9 mouse cellular contexts compared by ENCODE assay signal in genomic region chr4:40182651-40183320, GRCm38 (mm10). TPM values are rescaled to one million over a fixed set of nuclear protein-coding genes. Genes with fewer than 3 reads are reported as not detected.
DNase-seq lines count a peak whose midpoint lies in the region; ATAC-seq and TF ChIP-seq lines count a peak whose summit lies in the region.
"Had no signal": no experiment of that assay in that cellular context is flagged by ENCODE, and none has a peak within 500 bp of the region (broad histone marks: within the 10 kb centered on the region; RNA-seq: fewer than 3 reads in every experiment).

No protein-coding gene starts in this region.

- no peak overlapping the region for H3K27ac ChIP-seq in forebrain, embryonic 10.5 days
- no peak overlapping the region for H3K27ac ChIP-seq in hindbrain, embryonic 16.5 days (ENCODE audit: low read depth, low read length)

- peak; percentile 55 for DNase-seq in MEL-GATA-1-ER (ENCODE audit: extremely low read depth, low read depth)
- DNase-seq in brain, embryonic 14.5 days (ENCODE audit: low read depth), result peak; percentile 73
- DNase-seq in forebrain, embryonic 10.5 days (ENCODE audit: extremely low spot score, low spot score), result peak; percentile 59
- peak; percentile 44 to 57 for DNase-seq in layer of hippocampus, postnatal 36 days
- DNase-seq in lung, postnatal 4 days, result peak; percentile 60 to 78
- DNase-seq in right cerebral cortex, postnatal 10 days (ENCODE audit: low spot score in 2 of 2), result peak; percentile 64 to 79
- DNase-seq in yolk sac, embryonic 10.5 days (ENCODE audit: low spot score), result peak; percentile 50

- H3K4me3 ChIP-seq in forebrain, embryonic 10.5 days, result no peak overlapping the region
- H3K4me3 ChIP-seq in hindbrain, embryonic 16.5 days (ENCODE audit: low read length), result no peak overlapping the region
- H3K4me3 ChIP-seq: megakaryocyte, embryonic 14.5 days had no signal

- TF ChIP-seq POLR2A in brain, embryonic 14.5 days (IDR thresholded peaks at IDR 0.05; ENCODE audit: borderline replicate concordance, extremely low read depth, insufficient read depth, insufficient read length, poor library complexity, severe bottlenecking), result no peak

- peaks cover 83% of the 10 kb centered on the region for H3K36me3 ChIP-seq in forebrain, embryonic 10.5 days (replicated peaks)
- peaks cover 33% of the 10 kb centered on the region for H3K36me3 ChIP-seq in hindbrain, embryonic 16.5 days (ENCODE audit: control insufficient read depth, insufficient read depth, low read length)

- no peak overlapping the region for H3K9ac ChIP-seq in hindbrain, embryonic 16.5 days (ENCODE audit: low read depth, low read length)

- H3K27me3 ChIP-seq in forebrain, embryonic 10.5 days (ENCODE audit: poor library complexity, severe bottlenecking), result no peaks in the 10 kb centered on the region
- H3K27me3 ChIP-seq in hindbrain, embryonic 16.5 days (replicated peaks; ENCODE audit: control insufficient read depth, insufficient read depth, low read length), result no peaks in the 10 kb centered on the region
- H3K27me3 ChIP-seq: megakaryocyte, embryonic 14.5 days had no signal

- H3K4me1 ChIP-seq in forebrain, embryonic 10.5 days, result no peaks in the 10 kb centered on the region
- no peaks in the 10 kb centered on the region for H3K4me1 ChIP-seq in hindbrain, embryonic 16.5 days (ENCODE audit: control insufficient read depth, insufficient read depth, low read depth, low read length)

- H3K4me2 ChIP-seq in hindbrain, embryonic 16.5 days (ENCODE audit: low read length), result no peak overlapping the region

- peak; percentile 74 for ATAC-seq in hindbrain, embryonic 16.5 days

- H3K9me3 ChIP-seq in forebrain, embryonic 10.5 days, result no peaks in the 10 kb centered on the region
- no peaks in the 10 kb centered on the region for H3K9me3 ChIP-seq in hindbrain, embryonic 16.5 days (ENCODE audit: control insufficient read depth, low read length)
- H3K9me3 ChIP-seq: megakaryocyte, embryonic 14.5 days had no signal

- 45% methylated on average over 14 of the region's 14 CpGs for WGBS in forebrain, embryonic 10.5 days
- 40% methylated on average over 14 of the region's 14 CpGs for WGBS in hindbrain, embryonic 16.5 days

- TF ChIP-seq CTCF in brain, embryonic 14.5 days (IDR thresholded peaks at IDR 0.05; ENCODE audit: borderline replicate concordance, extremely low read depth, insufficient read depth, insufficient read length), result peak; percentile 71

RNA-seq across cellular contexts. Expression of gene Aco1, which starts 39.9 kb away (rescaled TPM):
- polyA plus RNA-seq in brain, embryonic 14.5 days (2012; rRNA removed), result 51.0 and 52.3 TPM in 2 replicates
- 53.3 and 54.3 TPM in 2 replicates for polyA plus RNA-seq in forebrain, embryonic 10.5 days (2016; fragmentation: Nextera tagmentation; extraction: Ambion mirVana)
- 45.3 and 49.4 TPM in 2 replicates for polyA plus RNA-seq in hindbrain, embryonic 16.5 days (2015; fragmentation: Nextera tagmentation; extraction: Ambion mirVana)
- 10 to 100 TPM; 30.6 to 35.6 TPM for total RNA-seq in layer of hippocampus, postnatal 36 days (2021)

RNA-seq across cellular contexts. Expression of gene Ddx58, which starts 56.8 kb away (rescaled TPM):
- 1.6 and 2.8 TPM in 2 replicates for polyA plus RNA-seq in brain, embryonic 14.5 days (2012; rRNA removed)
- polyA plus RNA-seq in forebrain, embryonic 10.5 days (2016; fragmentation: Nextera tagmentation; extraction: Ambion mirVana), result 2.5 and 3.0 TPM in 2 replicates
- 3.3 TPM in 2 replicates for polyA plus RNA-seq in hindbrain, embryonic 16.5 days (2015; fragmentation: Nextera tagmentation; extraction: Ambion mirVana)
- 1 to 10 TPM; 3.5 TPM for total RNA-seq in layer of hippocampus, postnatal 36 days (2021)
